Mouse (Mus musculus) thymus, adult 2 months (tissue): ENCODE results near the gene Ppie. TPM values are rescaled to one million over a fixed set of nuclear protein-coding genes. Genes with fewer than 3 reads are reported as not detected.

Experiments
- DNase-seq: peaks from one replicate; pipeline ENCODE4 v3.0.0; 2021
- H3K27ac ChIP-seq: fragments of 200-500 bp; 2 replicates; pipeline ENCODE4 v1.5.1; 2012; ENCODE audit warnings: low read length, control low read depth; ENCODE audit not compliant: control insufficient read depth, insufficient read depth
- H3K27me3 ChIP-seq: fragments of 200-500 bp; 2 replicates; pipeline ENCODE4 v1.6.1; 2012; ENCODE audit warnings: mild to moderate bottlenecking, low read length, moderate library complexity, mixed read lengths; ENCODE audit not compliant: control insufficient read depth, insufficient read depth
- H3K36me3 ChIP-seq: fragments of 200-500 bp; 2 replicates; pipeline ENCODE4 v1.6.1; 2012; ENCODE audit warnings: mild to moderate bottlenecking, low read length, moderate library complexity; ENCODE audit not compliant: control insufficient read depth, insufficient read depth
- H3K4me1 ChIP-seq: fragments of 200-500 bp; replicated peaks from 2 replicates; pipeline ENCODE4 v1.6.1; 2012; ENCODE audit warnings: low read length; ENCODE audit not compliant: control insufficient read depth, insufficient read depth
- H3K4me3 ChIP-seq: fragments of 200-500 bp; 2 replicates; pipeline ENCODE4 v1.5.1; 2012; ENCODE audit warnings: mild to moderate bottlenecking, low read length, control low read depth, moderate library complexity; ENCODE audit not compliant: control insufficient read depth, insufficient read depth
- CTCF ChIP-seq: fragments of 200-500 bp; IDR thresholded peaks from 2 replicates; pipeline ENCODE4 v1.5.1; 2012; ENCODE audit warnings: mild to moderate bottlenecking, control low read depth, low read length, moderate library complexity, borderline replicate concordance; ENCODE audit not compliant: control insufficient read depth, poor library complexity, insufficient read depth; ENCODE audit errors: extremely low read depth
- POLR2A ChIP-seq: fragments of 200-500 bp; IDR thresholded peaks from 2 replicates; pipeline ENCODE4 v1.6.1; 2012; ENCODE audit warnings: mild to moderate bottlenecking, low read length, control low read depth, moderate library complexity; ENCODE audit not compliant: control insufficient read depth, poor library complexity, insufficient read depth; ENCODE audit errors: extremely low read depth
- WGBS: fragments of 180-500 bp; shearing (Covaris S2); methylation state at CpG from one replicate; pipeline ENCODE4 v1.1.7; 2018; 5-methylcytosine and 5-hydroxymethylcytosine counted together
- polyA plus RNA-seq: library from polyadenylated mRNA; depleted of rRNA; stranded (reverse); fragments of >200 nt; gene quantifications from 2 replicates; pipeline ENCODE4 v1.2.3, GENCODE M21; 2012; rRNA removed

Ppie gene
- polyA plus RNA-seq, 1 experiment: 26.1 TPM

GRCm38 (mm10) chr4:123085290-123085689, 54.5 kb downstream of the Ppie start:
- 94% methylated on average over 2 of the region's 2 CpGs for WGBS
- Histone ChIP-seq H3K27me3 (no peaks in the 10 kb centered on the region), H3K36me3 (no peaks in the 10 kb centered on the region), H3K4me1 (no peaks in the 10 kb centered on the region), H3K27ac (no peak overlapping the region), H3K4me3 (no peak overlapping the region)
- DNase-seq: no peak
- TF ChIP-seq CTCF (no peak), POLR2A (no peak)

GRCm38 (mm10) chr4:123083323-123083902, 56.3 kb downstream of the Ppie start:
- TF ChIP-seq POLR2A (no peak), CTCF (no peak)
- 60% methylated on average over 13 of the region's 13 CpGs for WGBS
- H3K27ac ChIP-seq: no peak overlapping the region

GRCm38 (mm10) chr4:123082283-123083163, 57.2 kb downstream of the Ppie start:
- no peak overlapping the region for H3K4me3 ChIP-seq
- TF ChIP-seq CTCF: peak; percentile 84; the same call in 1 of the 2 replicates
- TF ChIP-seq POLR2A: no peak
- 82% methylated on average over 20 of the region's 20 CpGs for WGBS

More at GRCm38 (mm10) chr4:123083323-123083902, 56.3 kb downstream of the Ppie start:
- DNase-seq: no peak
- no peaks in the 10 kb centered on the region for H3K27me3 ChIP-seq
- H3K4me1 ChIP-seq: no peaks in the 10 kb centered on the region
- H3K36me3 ChIP-seq: no peaks in the 10 kb centered on the region
- no peak overlapping the region for H3K4me3 ChIP-seq

GRCm38 (mm10) chr4:123080791-123081190, 59.0 kb downstream of the Ppie start:
- TF ChIP-seq CTCF: no peak
- TF ChIP-seq POLR2A: no peak
- H3K4me3 ChIP-seq: no peak overlapping the region
- H3K27ac ChIP-seq: no peak overlapping the region
- H3K36me3 ChIP-seq: no peaks in the 10 kb centered on the region
- no peaks in the 10 kb centered on the region for H3K4me1 ChIP-seq
- WGBS: 74% methylated on average over 13 of the region's 13 CpGs
- no peaks in the 10 kb centered on the region for H3K27me3 ChIP-seq
- no peak for DNase-seq

More at GRCm38 (mm10) chr4:123082283-123083163, 57.2 kb downstream of the Ppie start:
- Histone ChIP-seq H3K27ac (no peak overlapping the region), H3K36me3 (no peaks in the 10 kb centered on the region), H3K4me1 (no peaks in the 10 kb centered on the region), H3K27me3 (no peaks in the 10 kb centered on the region)
- peak; percentile 63 for DNase-seq

GRCm38 (mm10) chr4:123078231-123078630, 61.5 kb downstream of the Ppie start:
- Histone ChIP-seq H3K4me1 (no peaks in the 10 kb centered on the region), H3K36me3 (no peaks in the 10 kb centered on the region), H3K4me3 (no peak overlapping the region), H3K27me3 (no peaks in the 10 kb centered on the region), H3K27ac (no peak overlapping the region)
- no peak for DNase-seq
- 88% methylated on average over 4 of the region's 4 CpGs for WGBS
- TF ChIP-seq CTCF (no peak), POLR2A (no peak)

Other genes starting within 250 kb of the Ppie start
- 3.2 and 3.5 TPM in 2 replicates for gene Mfsd2a, start 178.8 kb downstream of the Ppie start, polyA plus RNA-seq
- gene Mycl, start 144.3 kb downstream of the Ppie start, polyA plus RNA-seq: 4.3 and 5.2 TPM in 2 replicates
- 8.3 and 9.3 TPM in 2 replicates for gene Trit1, start 123.4 kb downstream of the Ppie start, polyA plus RNA-seq
- gene Bmp8b, start 34.8 kb downstream of the Ppie start, polyA plus RNA-seq: 0.05 and 0.17 TPM in 2 replicates
- 0.15 TPM in 1 of 2 replicates, not detected in the other for gene Oxct2b, start 23.7 kb downstream of the Ppie start, polyA plus RNA-seq
- 0.30 and 0.40 TPM in 2 replicates for gene Hpcal4, start 43.3 kb upstream of the Ppie start, polyA plus RNA-seq
- gene Nt5c1a, start 61.6 kb upstream of the Ppie start, polyA plus RNA-seq: 0.14 and 1.3 TPM in 2 replicates
- 4.1 and 4.3 TPM in 2 replicates for gene Heyl, start 93.6 kb upstream of the Ppie start, polyA plus RNA-seq
- 146 and 174 TPM in 2 replicates for gene Pabpc4, start 122.4 kb upstream of the Ppie start, polyA plus RNA-seq
- gene Oxct2a, start 183.7 kb upstream of the Ppie start, polyA plus RNA-seq: 0.11 and 0.24 TPM in 2 replicates
- gene Bmp8a, start 203.3 kb upstream of the Ppie start, polyA plus RNA-seq: 0.46 and 0.82 TPM in 2 replicates